Mouse (Mus musculus): ENCODE data around the gene Pabpc4l.
A peak's percentile ranks its signal among the peaks of the same experiment; 100 is the strongest.

Gene Pabpc4l

DNA sequence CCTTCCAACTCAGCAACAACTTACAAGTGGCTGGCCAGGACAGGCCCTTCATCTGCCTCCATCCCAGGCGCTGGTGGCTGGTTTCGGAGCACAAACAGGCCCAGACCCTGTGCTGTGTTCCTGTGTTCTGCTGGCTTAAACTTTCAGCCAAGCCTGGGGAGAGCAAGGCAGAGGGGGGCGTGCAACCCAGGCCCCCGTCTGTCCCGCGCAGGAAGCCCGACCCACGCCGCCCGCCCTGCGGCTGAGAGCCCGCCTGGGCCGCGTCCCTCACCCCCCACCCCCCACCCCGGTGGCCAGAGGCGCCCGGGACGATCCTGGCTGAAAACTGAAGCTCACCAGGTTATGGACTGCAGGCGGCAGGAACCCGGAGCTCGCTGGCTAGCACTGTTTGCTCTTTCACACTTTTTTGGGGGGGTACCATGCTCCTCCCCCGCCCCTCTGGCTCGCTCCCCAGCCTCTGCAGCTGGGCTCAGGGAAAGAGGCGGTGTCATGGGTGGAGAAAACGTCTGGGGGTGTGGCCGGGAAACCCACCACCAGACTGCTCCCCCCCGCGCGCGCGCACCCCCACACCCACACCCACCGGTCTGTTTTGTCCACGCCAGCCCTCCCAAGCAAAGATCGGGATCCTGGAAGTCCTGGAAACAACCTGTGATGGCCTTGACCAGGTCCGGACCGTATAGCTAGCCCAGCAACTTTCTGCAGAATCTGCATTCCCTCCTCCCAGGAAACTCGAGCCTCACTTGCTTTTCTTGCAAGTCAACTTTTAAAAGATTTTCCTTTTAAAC is at the start of gene Pabpc4l:
Gene Pabpc4l, minus strand, starts transcription at position 739 of the 785 bp plus-strand sequence.
- DNase-seq, result no peak

DNA sequence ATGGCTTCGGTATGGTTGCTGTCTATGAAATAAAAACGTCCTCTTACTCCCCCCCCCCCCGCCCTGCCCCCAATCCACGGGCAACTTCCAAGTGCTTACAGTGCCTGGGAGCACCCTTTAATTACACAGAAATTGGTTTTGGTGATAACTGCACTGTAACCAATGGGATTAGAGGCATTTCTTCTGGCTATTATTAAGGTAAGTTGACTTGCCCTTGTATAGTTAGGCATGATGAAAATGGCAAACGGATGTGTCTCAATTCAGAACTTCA is 42.9 kb upstream of the Pabpc4l start:
- DNase-seq, result no peak

DNA sequence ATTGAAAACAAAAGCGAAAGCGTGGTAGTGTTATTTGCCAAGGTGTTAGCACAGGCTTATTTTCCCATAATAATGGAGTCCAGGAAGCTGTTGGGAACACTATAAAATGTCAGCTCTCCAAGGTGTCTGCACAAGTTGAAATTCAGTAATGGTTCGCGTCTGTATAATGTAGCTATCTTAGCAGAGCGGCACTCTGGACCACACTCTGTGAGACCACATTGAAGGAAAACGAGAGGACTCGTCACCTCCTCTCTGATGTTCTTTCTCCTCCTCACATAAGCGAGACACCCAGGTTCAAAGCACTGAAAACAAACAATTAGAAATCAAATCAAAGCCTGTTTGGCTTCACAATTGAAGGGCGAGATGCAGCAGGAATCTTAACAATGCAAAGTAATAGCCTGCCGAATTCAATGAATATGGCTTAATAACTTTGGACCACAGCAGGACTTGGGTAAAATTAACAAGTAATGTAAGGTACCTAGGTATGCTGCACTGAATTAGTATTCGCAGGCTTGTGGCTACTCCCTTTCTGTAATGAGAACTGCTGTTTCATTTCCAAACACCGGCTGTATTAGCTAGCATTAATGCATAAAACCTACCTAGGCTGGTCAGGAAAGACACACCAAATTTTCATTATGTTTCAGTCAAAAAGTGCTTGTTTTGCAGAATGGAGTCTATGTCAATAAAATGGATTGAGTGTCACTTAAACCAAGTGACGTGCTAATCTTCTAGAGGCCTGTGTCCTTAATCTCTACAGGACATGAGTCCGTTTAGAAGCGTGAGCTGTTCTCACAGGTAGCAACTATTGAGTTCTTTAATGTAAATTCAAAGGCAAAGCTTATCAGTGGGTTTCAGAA is 42.3 kb upstream of the Pabpc4l start:
- no peak for DNase-seq

DNA sequence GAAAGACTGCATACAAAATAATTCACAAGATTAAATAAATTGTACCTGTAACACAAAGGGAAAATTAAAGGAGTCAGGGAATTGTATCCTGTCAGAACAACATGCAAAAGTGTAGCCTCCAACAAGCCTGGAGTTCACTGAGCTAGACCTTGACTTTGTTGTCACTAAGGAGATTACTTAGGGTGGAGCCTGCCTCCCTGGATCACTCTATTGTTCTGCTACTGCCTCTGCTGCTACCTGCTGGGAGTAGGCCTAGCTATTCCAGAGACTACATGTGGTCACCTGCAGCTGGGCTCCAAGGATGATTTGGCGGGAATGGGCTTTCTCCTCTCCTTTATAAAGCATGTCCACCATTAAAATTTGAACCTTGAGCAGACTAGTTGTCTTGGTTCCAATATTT is 38.1 kb upstream of the Pabpc4l start:
- DNase-seq, result peak in 1 of 2 experiments; percentile 0

DNA sequence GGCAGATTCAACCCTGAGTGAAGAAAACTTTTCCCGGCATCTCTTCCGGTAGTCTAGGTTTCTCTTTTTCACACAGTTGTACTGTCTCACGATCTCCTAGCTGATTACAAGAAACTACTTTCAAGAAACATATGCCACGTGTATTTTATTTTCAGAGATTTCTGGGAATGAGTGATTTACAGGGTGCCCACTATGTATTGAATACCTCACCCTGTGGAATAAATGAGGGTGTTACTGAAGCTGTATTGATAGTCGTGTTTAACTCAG is 180 bp upstream of the Pabpc4l start:
- DNase-seq, result no peak

DNA sequence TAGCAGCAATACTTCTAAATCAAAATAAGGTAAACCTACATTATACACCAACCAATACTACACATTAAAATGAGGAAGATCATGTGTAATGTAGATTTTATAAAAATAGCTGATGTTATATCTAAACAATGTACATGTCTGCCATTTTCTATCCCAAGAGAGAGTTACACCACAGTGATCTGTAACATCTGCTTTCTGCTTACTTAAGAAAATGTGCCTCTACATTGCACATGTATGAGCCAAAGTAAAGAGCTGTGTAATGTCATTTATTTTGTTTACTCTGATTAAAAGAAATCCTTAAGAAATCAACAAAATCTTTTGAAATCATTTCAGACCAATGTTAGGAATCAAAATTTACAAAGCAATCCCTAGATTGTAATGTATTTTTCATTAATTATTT is 16.6 kb downstream of the Pabpc4l start:
- no peak for DNase-seq

Measured in B cell, adult 2 months (primary cell).